Mouse (Mus musculus): ENCODE data around the gene Neo1.

DNA sequence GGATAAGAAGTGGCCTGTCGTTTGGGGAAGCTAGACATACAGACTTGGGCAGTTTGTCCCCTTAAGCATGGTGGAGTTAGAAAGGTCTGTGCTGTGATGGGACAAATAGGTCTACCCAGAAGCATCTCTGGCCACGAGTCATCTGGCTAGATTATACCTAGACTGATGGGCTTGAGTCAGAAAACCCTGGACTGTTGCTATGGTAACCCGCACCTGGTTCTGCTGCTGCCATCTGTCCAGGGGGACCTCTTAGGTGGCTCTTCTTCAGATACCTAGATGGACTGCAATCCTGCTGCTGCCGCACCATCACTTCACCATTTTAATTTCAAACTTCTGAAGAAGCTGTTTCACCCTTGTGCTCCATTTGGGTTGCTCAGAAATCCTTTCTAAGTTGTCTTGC lies 34.0 kb upstream of the Neo1 start:
- TF ChIP-seq CTCF (IDR thresholded peaks at IDR 0.05), result no peak
- no peak for TF ChIP-seq EP300 (IDR thresholded peaks at IDR 0.05)
